Mouse (Mus musculus): ENCODE measurements around the gene Accsl.

Gene Accsl

GRCm38 (mm10) chr2:93869107-93869600, at the start of gene Accsl:
Gene Accsl, minus strand, starts transcription at chr2:93869157.
- no peak for DNase-seq (ENCODE audit: low spot score in 2 of 2)

- no peak for DNase-seq (ENCODE audit: low spot score in 2 of 2)
Measured at GRCm38 (mm10) chr2:93913552-93913951, 44.6 kb upstream of the Accsl start.

GRCm38 (mm10) chr2:93911942-93912341, 43.0 kb upstream of the Accsl start:
- DNase-seq (ENCODE audit: low spot score in 2 of 2) = peak in 1 of 2 experiments; percentile 71

- DNase-seq (ENCODE audit: low spot score in 2 of 2) = no peak
Measured at GRCm38 (mm10) chr2:93909716-93910115, 40.8 kb upstream of the Accsl start.

- DNase-seq (ENCODE audit: low spot score in 2 of 2) = no peak
Measured at GRCm38 (mm10) chr2:93907519-93908294, 38.8 kb upstream of the Accsl start.

- no peak for DNase-seq (ENCODE audit: low spot score in 2 of 2)
Measured at GRCm38 (mm10) chr2:93906316-93906715, 37.4 kb upstream of the Accsl start.

- DNase-seq (ENCODE audit: low spot score in 2 of 2) = no peak
Measured at GRCm38 (mm10) chr2:93903415-93903814, 34.5 kb upstream of the Accsl start.

GRCm38 (mm10) chr2:93902680-93903305, 33.8 kb upstream of the Accsl start:
- no peak for DNase-seq (ENCODE audit: low spot score in 2 of 2)

GRCm38 (mm10) chr2:93899397-93900380, 30.7 kb upstream of the Accsl start:
- DNase-seq (ENCODE audit: low spot score in 2 of 2) = no peak

- peak; percentile 49 to 80 for DNase-seq (ENCODE audit: low spot score in 2 of 2)
Measured at GRCm38 (mm10) chr2:93891611-93892280, 22.8 kb upstream of the Accsl start.

- no peak for DNase-seq (ENCODE audit: low spot score in 2 of 2)
Measured at GRCm38 (mm10) chr2:93890143-93890542, 21.2 kb upstream of the Accsl start.

GRCm38 (mm10) chr2:93889071-93889470, 20.1 kb upstream of the Accsl start:
- no peak for DNase-seq (ENCODE audit: low spot score in 2 of 2)

- DNase-seq (ENCODE audit: low spot score in 2 of 2) = no peak
Measured at GRCm38 (mm10) chr2:93888366-93888765, 19.4 kb upstream of the Accsl start.

- no peak for DNase-seq (ENCODE audit: low spot score in 2 of 2)
Measured at GRCm38 (mm10) chr2:93887273-93887672, 18.3 kb upstream of the Accsl start.

GRCm38 (mm10) chr2:93886013-93886794, 17.2 kb upstream of the Accsl start:
- no peak for DNase-seq (ENCODE audit: low spot score in 2 of 2)

- DNase-seq (ENCODE audit: low spot score in 2 of 2) = no peak
Measured at GRCm38 (mm10) chr2:93883066-93883465, 14.1 kb upstream of the Accsl start.

- DNase-seq (ENCODE audit: low spot score in 2 of 2) = no peak
Measured at GRCm38 (mm10) chr2:93881640-93882367, 12.8 kb upstream of the Accsl start.

GRCm38 (mm10) chr2:93880981-93881380, 12.0 kb upstream of the Accsl start:
- DNase-seq (ENCODE audit: low spot score in 2 of 2) = no peak

- DNase-seq (ENCODE audit: low spot score in 2 of 2) = no peak
Measured at GRCm38 (mm10) chr2:93880450-93880849, 11.5 kb upstream of the Accsl start.

- DNase-seq (ENCODE audit: low spot score in 2 of 2) = no peak
Measured at GRCm38 (mm10) chr2:93877005-93877404, 8.0 kb upstream of the Accsl start.

Data from cerebellum, postnatal 4 days (tissue).